8 mouse cellular contexts compared by ENCODE assay signal in the genomic region with DNA sequence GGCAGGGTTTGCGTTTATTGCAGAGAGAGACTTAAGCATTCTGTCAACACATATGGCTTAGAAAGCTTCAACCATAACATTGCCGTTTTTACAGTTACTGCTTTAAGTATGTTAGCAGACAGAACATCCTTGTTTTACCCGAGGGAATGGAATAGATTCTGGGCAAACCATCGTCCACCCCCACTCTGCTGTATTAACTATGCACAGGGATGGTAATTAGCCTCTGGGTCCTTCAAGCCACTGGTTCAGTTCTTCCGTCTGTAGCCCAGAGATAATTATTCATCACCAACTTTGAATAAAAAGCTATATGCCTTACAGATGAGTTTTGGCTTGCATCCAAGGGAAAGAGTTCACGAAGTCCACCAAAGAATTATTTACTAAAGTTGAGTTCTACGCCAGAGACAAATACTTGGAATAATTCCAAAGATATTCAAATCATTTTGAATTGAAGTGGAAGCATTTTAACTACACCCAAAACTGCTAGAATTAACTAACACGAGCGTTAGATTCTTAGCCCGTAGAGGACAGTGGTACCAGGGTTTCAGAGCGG. TPM values are rescaled to one million over a fixed set of nuclear protein-coding genes. Genes with fewer than 3 reads are reported as not detected.
A peak's percentile ranks its signal among the peaks of the same experiment; 100 is the strongest.
DNase-seq lines count a peak whose midpoint lies in the region; ATAC-seq and TF ChIP-seq lines count a peak whose summit lies in the region.

No protein-coding gene starts in this region.

- no peak for TF ChIP-seq POLR2A in kidney, adult 2 months (IDR thresholded peaks at IDR 0.05; ENCODE audit: low read depth, low read length)
- TF ChIP-seq POLR2A in bone marrow macrophage, adult 2 months (IDR thresholded peaks at IDR 0.05; ENCODE audit: borderline replicate concordance, low read depth, low read length), result no peak

- DNase-seq in kidney, adult 2 months, result peak; percentile 70
- DNase-seq in kidney, postnatal 25 days, result no peak
- DNase-seq in hindbrain, embryonic 14.5 days (ENCODE audit: low spot score), result no peak
- no peak for DNase-seq in gastrocnemius, adult 8-10 months (ENCODE audit: low spot score in 2 of 2)
- no peak for DNase-seq in spleen, postnatal 10 days (ENCODE audit: low spot score in 2 of 2)
- DNase-seq in adrenal gland, postnatal 4 days (ENCODE audit: low spot score in 2 of 2), result no peak

- peak overlapping the region; percentile 87 for H3K4me2 ChIP-seq in hindbrain, embryonic 14.5 days (replicated peaks)
- H3K4me2 ChIP-seq in midbrain, embryonic 12.5 days (replicated peaks), result peak overlapping the region; percentile 84

- peak; percentile 13; the same call in 1 of the 2 replicates for ATAC-seq in hindbrain, embryonic 14.5 days (ENCODE audit: low FRiP score)
- peak; percentile 21; the same call in 1 of the 2 replicates for ATAC-seq in midbrain, embryonic 12.5 days (ENCODE audit: low FRiP score, low read depth)

- H3K4me3 ChIP-seq in kidney, adult 2 months (ENCODE audit: insufficient read depth, low read depth, low read length), result peak overlapping the region; percentile 82
- peak overlapping the region; percentile 88 for H3K4me3 ChIP-seq in bone marrow macrophage, adult 2 months (ENCODE audit: insufficient read depth, low read length)
- H3K4me3 ChIP-seq in hindbrain, embryonic 14.5 days (replicated peaks; ENCODE audit: low read length), result peak overlapping the region; percentile 70
- peak overlapping the region; percentile 96 for H3K4me3 ChIP-seq in midbrain, embryonic 12.5 days

- peak overlapping the region; percentile 98 for H3K9ac ChIP-seq in hindbrain, embryonic 14.5 days
- peak overlapping the region; percentile 99 for H3K9ac ChIP-seq in midbrain, embryonic 12.5 days (replicated peaks)

- no peaks in the 10 kb centered on the region for H3K36me3 ChIP-seq in kidney, adult 2 months (ENCODE audit: control insufficient read depth, insufficient read depth, low read length)
- no peaks in the 10 kb centered on the region for H3K36me3 ChIP-seq in hindbrain, embryonic 14.5 days (replicated peaks; ENCODE audit: control insufficient read depth, insufficient read depth)
- H3K36me3 ChIP-seq in midbrain, embryonic 12.5 days, result no peaks in the 10 kb centered on the region

- no peaks in the 10 kb centered on the region for H3K9me3 ChIP-seq in hindbrain, embryonic 14.5 days (ENCODE audit: control insufficient read depth, low read length)
- H3K9me3 ChIP-seq in midbrain, embryonic 12.5 days, result no peaks in the 10 kb centered on the region

- TF ChIP-seq CTCF in kidney, adult 2 months (conservative IDR thresholded peaks at IDR 0.05; ENCODE audit: insufficient read depth, insufficient read length, low read depth, low read length), result no peak
- TF ChIP-seq CTCF in bone marrow macrophage, adult 2 months (IDR thresholded peaks at IDR 0.05; ENCODE audit: low read depth, low read length), result no peak

- 10% methylated on average over 11 of the region's 11 CpGs for WGBS in kidney, adult 2 months
- 12% methylated on average over 11 of the region's 11 CpGs for WGBS in hindbrain, embryonic 14.5 days
- WGBS in midbrain, embryonic 12.5 days, result 15% methylated on average over 11 of the region's 11 CpGs

- peaks cover 15% of the 10 kb centered on the region for H3K4me1 ChIP-seq in kidney, adult 2 months (ENCODE audit: control insufficient read depth, insufficient read depth, low read length)
- peaks cover 38% of the 10 kb centered on the region for H3K4me1 ChIP-seq in bone marrow macrophage, adult 2 months (ENCODE audit: control insufficient read depth, insufficient read depth, low read length)
- peaks cover 24% of the 10 kb centered on the region for H3K4me1 ChIP-seq in hindbrain, embryonic 14.5 days (replicated peaks; ENCODE audit: control insufficient read depth, insufficient read depth, low read length)
- H3K4me1 ChIP-seq in midbrain, embryonic 12.5 days, result peaks cover 18% of the 10 kb centered on the region

- H3K27me3 ChIP-seq in kidney, adult 2 months (replicated peaks; ENCODE audit: control insufficient read depth, insufficient read depth, low read length), result no peaks in the 10 kb centered on the region
- 0 out of 2 replicates have a peak, but pooled peaks cover 4% of the 10 kb centered on the region for H3K27me3 ChIP-seq in hindbrain, embryonic 14.5 days (ENCODE audit: control insufficient read depth, insufficient read depth, low read length)
- H3K27me3 ChIP-seq in midbrain, embryonic 12.5 days, result 0 out of 2 replicates have a peak, but pooled peaks cover 7% of the 10 kb centered on the region

- H3K27ac ChIP-seq in kidney, adult 2 months (ENCODE audit: insufficient read depth, low read depth, low read length), result peak overlapping the region; percentile 90
- H3K27ac ChIP-seq in bone marrow macrophage, adult 2 months (ENCODE audit: insufficient read depth, low read depth, low read length), result peak overlapping the region; percentile 70; the same call in 1 of the 2 replicates
- H3K27ac ChIP-seq in hindbrain, embryonic 14.5 days, result peak overlapping the region; percentile 99
- H3K27ac ChIP-seq in midbrain, embryonic 12.5 days (replicated peaks), result peak overlapping the region; percentile 100

RNA-seq across cellular contexts. Expression of gene Erbin, which starts 1.6 kb away (rescaled TPM):
- polyA plus RNA-seq in kidney, adult 2 months (2012; rRNA removed), result 15.7 and 18.9 TPM in 2 replicates
- 77.5 and 87.0 TPM in 2 replicates for polyA plus RNA-seq in bone marrow macrophage, adult 2 months (2012; ENCODE audit: insufficient read depth, insufficient read length, missing spikeins)
- 15.0 and 16.5 TPM in 2 replicates for polyA plus RNA-seq in hindbrain, embryonic 14.5 days (2014; fragmentation: Nextera tagmentation; extraction: Ambion mirVana)
- 21.8 and 25.1 TPM in 2 replicates for polyA plus RNA-seq in midbrain, embryonic 12.5 days (2016; fragmentation: Nextera tagmentation; extraction: Ambion mirVana)
- total RNA-seq in gastrocnemius, adult 8-10 months (2022), result 10 to 100 TPM; 45.5 to 53.4 (median 50.3) TPM
- total RNA-seq in adrenal gland, postnatal 4 days (2021), result 100 to 1,000 TPM; 114 to 128 TPM
